Mouse (Mus musculus) testis, adult 2 months (tissue): ENCODE results near the gene Arhgap45.

ENCODE experiments used
- CTCF ChIP-seq: fragments of 200-500 bp; IDR thresholded peaks from 2 replicates; pipeline ENCODE4 v1.5.1; 2012; ENCODE audit warnings: low read depth, mild to moderate bottlenecking, inconsistent platforms, low read length, moderate library complexity; ENCODE audit not compliant: control insufficient read depth, insufficient read depth, insufficient replicate concordance
- POLR2A ChIP-seq: fragments of 200-500 bp; IDR thresholded peaks from 2 replicates; pipeline ENCODE4 v1.6.1; 2012; ENCODE audit warnings: low read depth, mild to moderate bottlenecking, inconsistent platforms, low read length, moderate library complexity; ENCODE audit not compliant: control insufficient read depth

DNA sequence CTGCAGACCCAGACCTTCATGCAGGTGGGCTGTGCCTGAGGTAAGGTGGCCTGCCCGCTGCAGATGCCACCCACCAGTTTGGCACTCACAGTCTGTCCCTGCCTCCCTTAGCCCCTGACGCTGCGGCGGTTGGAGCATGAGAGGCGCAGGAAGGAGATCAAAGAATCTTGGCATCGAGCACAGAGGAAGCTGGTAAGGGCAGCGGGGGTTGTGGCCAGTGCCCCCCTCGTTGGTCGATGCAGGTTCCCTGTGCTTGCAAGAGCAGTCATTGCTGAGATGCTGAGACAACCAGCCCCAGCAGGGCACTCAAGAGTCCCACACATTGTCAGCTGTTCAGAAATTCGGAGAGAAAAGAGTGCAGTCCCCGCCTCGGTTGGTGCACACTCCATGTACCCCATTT lies 5.7 kb downstream of the Arhgap45 start:
- no peak for TF ChIP-seq CTCF
- no peak for TF ChIP-seq POLR2A
